Mouse (Mus musculus): ENCODE data around the gene Kirrel3.

Gene Kirrel3

GRCm38 (mm10) chr9:34983513-34984462 lies 498.1 kb downstream of the Kirrel3 start:
- DNase-seq (ENCODE audit: low spot score in 2 of 2) = peak in 1 of 2 experiments; percentile 14

- no peak for DNase-seq (ENCODE audit: low spot score in 2 of 2)
These were observed 500.5 kb downstream of the Kirrel3 start for GRCm38 (mm10) chr9:34986156-34986555.

GRCm38 (mm10) chr9:34987422-34988148 lies 501.9 kb downstream of the Kirrel3 start:
- DNase-seq (ENCODE audit: low spot score in 2 of 2) = no peak

- DNase-seq (ENCODE audit: low spot score in 2 of 2) = no peak
These were observed 503.0 kb downstream of the Kirrel3 start for GRCm38 (mm10) chr9:34988683-34989082.

- no peak for DNase-seq (ENCODE audit: low spot score in 2 of 2)
These were observed 506.5 kb downstream of the Kirrel3 start for GRCm38 (mm10) chr9:34992201-34992600.

GRCm38 (mm10) chr9:34993467-34994211 lies 507.9 kb downstream of the Kirrel3 start:
- DNase-seq (ENCODE audit: low spot score in 2 of 2) = peak in 1 of 2 experiments; percentile 83

- DNase-seq (ENCODE audit: low spot score in 2 of 2) = no peak
These were observed 509.4 kb downstream of the Kirrel3 start for GRCm38 (mm10) chr9:34995078-34995477.

GRCm38 (mm10) chr9:34995660-34996378 lies 510.1 kb downstream of the Kirrel3 start:
- DNase-seq (ENCODE audit: low spot score in 2 of 2) = no peak

GRCm38 (mm10) chr9:34997880-34998865 lies 512.5 kb downstream of the Kirrel3 start:
- DNase-seq (ENCODE audit: low spot score in 2 of 2) = no peak

- DNase-seq (ENCODE audit: low spot score in 2 of 2) = no peak
These were observed 518.4 kb downstream of the Kirrel3 start for GRCm38 (mm10) chr9:35004113-35004512.

GRCm38 (mm10) chr9:35007697-35008341 lies 522.1 kb downstream of the Kirrel3 start:
- no peak for DNase-seq (ENCODE audit: low spot score in 2 of 2)

GRCm38 (mm10) chr9:35016762-35017161 lies 531.1 kb downstream of the Kirrel3 start:
- no peak for DNase-seq (ENCODE audit: low spot score in 2 of 2)

- no peak for DNase-seq (ENCODE audit: low spot score in 2 of 2)
These were observed 531.9 kb downstream of the Kirrel3 start for GRCm38 (mm10) chr9:35017563-35017962.

- no peak for DNase-seq (ENCODE audit: low spot score in 2 of 2)
These were observed 532.4 kb downstream of the Kirrel3 start for GRCm38 (mm10) chr9:35018056-35018455.

- no peak for DNase-seq (ENCODE audit: low spot score in 2 of 2)
These were observed 533.7 kb downstream of the Kirrel3 start for GRCm38 (mm10) chr9:35019372-35019771.

- no peak for DNase-seq (ENCODE audit: low spot score in 2 of 2)
These were observed 534.4 kb downstream of the Kirrel3 start for GRCm38 (mm10) chr9:35020015-35020653.

GRCm38 (mm10) chr9:35021744-35022143 lies 536.0 kb downstream of the Kirrel3 start:
- DNase-seq (ENCODE audit: low spot score in 2 of 2) = no peak

GRCm38 (mm10) chr9:35024591-35025496 lies 539.1 kb downstream of the Kirrel3 start:
- DNase-seq (ENCODE audit: low spot score in 2 of 2) = no peak
